Mouse (Mus musculus) forebrain, embryonic 10.5 days (tissue): Measurements from ENCODE around the gene Gm10722. TPM values are rescaled to one million over a fixed set of nuclear protein-coding genes. Genes with fewer than 3 reads are reported as not detected.
"Not testable (repeated sequence)": the region's sequence is repeated elsewhere in the genome, so short reads cannot be mapped to it uniquely, and the experiment has no call there.

Source experiments
- DNase-seq: peaks from one replicate; pipeline ENCODE4 v3.0.0-alpha.2; 2017; ENCODE audit warnings: low spot score; ENCODE audit errors: extremely low spot score
- H3K27ac ChIP-seq: fragments of 300-500 bp; sonication (generic); 2 replicates; pipeline ENCODE4 v1.5.1; 2016; ENCODE audit warnings: mild to moderate bottlenecking
- H3K27me3 ChIP-seq: fragments of 300-500 bp; sonication (generic); 2 replicates; pipeline ENCODE4 v1.6.1; 2016; ENCODE audit warnings: mild to moderate bottlenecking; ENCODE audit not compliant: poor library complexity, severe bottlenecking
- H3K36me3 ChIP-seq: fragments of 300-500 bp; sonication (generic); replicated peaks from 2 replicates; pipeline ENCODE4 v1.6.1; 2016; ENCODE audit warnings: mild to moderate bottlenecking, moderate library complexity
- H3K4me1 ChIP-seq: fragments of 300-500 bp; sonication (generic); 2 replicates; pipeline ENCODE4 v1.6.1; 2016
- H3K4me3 ChIP-seq: fragments of 300-500 bp; sonication (generic); 2 replicates; pipeline ENCODE4 v1.5.1; 2016; ENCODE audit warnings: mild to moderate bottlenecking, moderate library complexity
- H3K9me3 ChIP-seq: fragments of 300-500 bp; sonication (generic); 2 replicates; pipeline ENCODE4 v1.6.1; 2016; ENCODE audit warnings: mild to moderate bottlenecking, moderate library complexity
- WGBS: fragments of 180-500 bp; shearing (Covaris S2); methylation state at CpG from one replicate; pipeline ENCODE4 v1.1.7; 2016; 5-methylcytosine and 5-hydroxymethylcytosine counted together
- polyA plus RNA-seq: library from polyadenylated mRNA; unstranded; fragments of >200 nt; fragmentation: Nextera tagmentation; extraction: Ambion mirVana; gene quantifications from 2 replicates; pipeline ENCODE4 v1.2.1, GENCODE M21; 2016

The Gm10722 gene
- polyA plus RNA-seq, result not detected in 2 replicates

GRCm38 (mm10) chr9:3000445-3000972 lies at the start of gene Gm10722:
Gene Gm10722 (plus strand): TSS chr9:3000922.
- not testable (repeated sequence) for H3K36me3 ChIP-seq, H3K4me3 ChIP-seq, H3K27ac ChIP-seq, H3K4me1 ChIP-seq, H3K9me3 ChIP-seq, H3K27me3 ChIP-seq
- DNase-seq, result peak; percentile 40
- 72% methylated on average over 12 of the region's 12 CpGs for WGBS

- not testable (repeated sequence) for DNase-seq, H3K27ac ChIP-seq, H3K9me3 ChIP-seq, H3K36me3 ChIP-seq, H3K27me3 ChIP-seq, H3K4me3 ChIP-seq, H3K4me1 ChIP-seq
- 65% methylated on average over 8 of the region's 8 CpGs for WGBS
Measured at GRCm38 (mm10) chr9:3001006-3001405, 284 bp downstream of the Gm10722 start.

GRCm38 (mm10) chr9:3001948-3002659 lies 1.4 kb downstream of the Gm10722 start:
- peak; percentile 78 for DNase-seq
- not testable (repeated sequence) for H3K27me3 ChIP-seq, H3K36me3 ChIP-seq, H3K4me1 ChIP-seq, H3K4me3 ChIP-seq, H3K9me3 ChIP-seq, H3K27ac ChIP-seq
- 71% methylated on average over 9 of the region's 11 CpGs for WGBS

GRCm38 (mm10) chr9:3002794-3003396 lies 2.2 kb downstream of the Gm10722 start, which contains the start of gene Gm11168:
Gene Gm11168 (plus strand): TSS chr9:3003346.
- WGBS, result 76% methylated on average over 6 of the region's 14 CpGs
- not testable (repeated sequence) for DNase-seq, H3K4me1 ChIP-seq, H3K27ac ChIP-seq, H3K27me3 ChIP-seq, H3K36me3 ChIP-seq, H3K4me3 ChIP-seq
- H3K9me3 ChIP-seq, result peaks cover 12% of the 10 kb centered on the region

GRCm38 (mm10) chr9:3006179-3006578 lies 5.5 kb downstream of the Gm10722 start:
- H3K27ac ChIP-seq, result not testable (repeated sequence)
- 82% methylated on average over 1 of the region's 5 CpGs for WGBS

GRCm38 (mm10) chr9:3006636-3007035 lies 5.9 kb downstream of the Gm10722 start:
- not testable (repeated sequence) for H3K27ac ChIP-seq, H3K27me3 ChIP-seq, H3K36me3 ChIP-seq, H3K4me1 ChIP-seq, DNase-seq, H3K4me3 ChIP-seq
- peaks cover 12% of the 10 kb centered on the region for H3K9me3 ChIP-seq
- 72% methylated on average over 8 of the region's 8 CpGs for WGBS

More at GRCm38 (mm10) chr9:3006179-3006578, 5.5 kb downstream of the Gm10722 start:
- not testable (repeated sequence) for H3K36me3 ChIP-seq, H3K27me3 ChIP-seq, H3K4me3 ChIP-seq, DNase-seq, H3K4me1 ChIP-seq
- peaks cover 12% of the 10 kb centered on the region for H3K9me3 ChIP-seq

GRCm38 (mm10) chr9:3007272-3007671 lies 6.5 kb downstream of the Gm10722 start:
- H3K4me1 ChIP-seq, H3K36me3 ChIP-seq, H3K27ac ChIP-seq, H3K9me3 ChIP-seq, H3K4me3 ChIP-seq, H3K27me3 ChIP-seq: not testable (repeated sequence)
- 82% methylated on average over 8 of the region's 9 CpGs for WGBS
- peak; percentile 27 for DNase-seq

GRCm38 (mm10) chr9:3009331-3009730 lies 8.6 kb downstream of the Gm10722 start:
- not testable (repeated sequence) for DNase-seq, H3K4me3 ChIP-seq, H3K36me3 ChIP-seq, H3K27ac ChIP-seq, H3K27me3 ChIP-seq, H3K9me3 ChIP-seq, H3K4me1 ChIP-seq
- WGBS, result no CpG with 5 or more reads among the region's 5 CpGs

- not testable (repeated sequence) for DNase-seq, H3K9me3 ChIP-seq, H3K36me3 ChIP-seq, H3K4me3 ChIP-seq, H3K27me3 ChIP-seq, H3K4me1 ChIP-seq, H3K27ac ChIP-seq
- 81% methylated on average over 3 of the region's 7 CpGs for WGBS
Measured at GRCm38 (mm10) chr9:3012054-3012621, 11.4 kb downstream of the Gm10722 start.

GRCm38 (mm10) chr9:3012733-3013279 lies 12.1 kb downstream of the Gm10722 start, which contains the start of gene Gm10721:
Gene Gm10721 (plus strand): TSS chr9:3013140.
- H3K36me3 ChIP-seq, DNase-seq: not testable (repeated sequence)
- WGBS, result no CpG with 5 or more reads among the region's 11 CpGs

GRCm38 (mm10) chr9:3015354-3015753 lies 14.6 kb downstream of the Gm10722 start, which contains the start of gene Gm10720:
Gene Gm10720 (plus strand): TSS chr9:3015654.
- not testable (repeated sequence) for H3K4me3 ChIP-seq, H3K27ac ChIP-seq, H3K4me1 ChIP-seq, H3K27me3 ChIP-seq, H3K9me3 ChIP-seq, H3K36me3 ChIP-seq, DNase-seq
- WGBS, result 67% methylated on average over 5 of the region's 9 CpGs

More at GRCm38 (mm10) chr9:3012733-3013279, 12.1 kb downstream of the Gm10722 start, which contains the start of gene Gm10721:
- H3K4me3 ChIP-seq, H3K4me1 ChIP-seq, H3K27ac ChIP-seq, H3K27me3 ChIP-seq, H3K9me3 ChIP-seq: not testable (repeated sequence)

GRCm38 (mm10) chr9:3015896-3016295 lies 15.2 kb downstream of the Gm10722 start:
- DNase-seq, result not testable (repeated sequence)
- 71% methylated on average over 6 of the region's 6 CpGs for WGBS

GRCm38 (mm10) chr9:3017108-3017507 lies 16.4 kb downstream of the Gm10722 start, which contains the start of gene Gm10719:
Gene Gm10719 (plus strand): TSS chr9:3017408.
- H3K36me3 ChIP-seq, H3K9me3 ChIP-seq, H3K4me3 ChIP-seq, DNase-seq, H3K27me3 ChIP-seq, H3K27ac ChIP-seq, H3K4me1 ChIP-seq: not testable (repeated sequence)
- WGBS, result 71% methylated on average over 2 of the region's 9 CpGs

More at GRCm38 (mm10) chr9:3015896-3016295, 15.2 kb downstream of the Gm10722 start:
- H3K4me1 ChIP-seq, H3K4me3 ChIP-seq, H3K27ac ChIP-seq, H3K36me3 ChIP-seq, H3K9me3 ChIP-seq, H3K27me3 ChIP-seq: not testable (repeated sequence)
